Mouse (Mus musculus): Measurements from ENCODE around the gene Gm21974. TPM values are rescaled to one million over a fixed set of nuclear protein-coding genes. Genes with fewer than 3 reads are reported as not detected.
"Not testable (repeated sequence)": the region's sequence is repeated elsewhere in the genome, so short reads cannot be mapped to it uniquely, and the experiment has no call there.

Gm21974 gene
- polyA plus RNA-seq, 1 experiment, result not detected

- TF ChIP-seq CTCF (IDR thresholded peaks at IDR 0.05; ENCODE audit: control insufficient read depth, insufficient read depth, low read length), result no peak
- TF ChIP-seq POLR2A (IDR thresholded peaks at IDR 0.05; ENCODE audit: borderline replicate concordance, control insufficient read depth, low read depth, low read length), result no peak
Observed at GRCm38 (mm10) chr7:127866434-127866833, 28.8 kb downstream of the Gm21974 start.

GRCm38 (mm10) chr7:127858258-127858657 lies 37.0 kb downstream of the Gm21974 start:
- H3K27ac ChIP-seq (ENCODE audit: control insufficient read depth, insufficient read depth, low read depth, low read length, poor library complexity), result no peak overlapping the region
- no peak overlapping the region for H3K4me3 ChIP-seq (replicated peaks; ENCODE audit: control insufficient read depth, low read depth, low read length)
- H3K4me1 ChIP-seq (ENCODE audit: control insufficient read depth, insufficient read depth, low read length), result no peaks in the 10 kb centered on the region
- WGBS, result 59% methylated on average over 6 of the region's 6 CpGs
- TF ChIP-seq POLR2A (IDR thresholded peaks at IDR 0.05; ENCODE audit: borderline replicate concordance, control insufficient read depth, low read depth, low read length) (no peak), CTCF (IDR thresholded peaks at IDR 0.05; ENCODE audit: control insufficient read depth, insufficient read depth, low read length) (no peak)

More at GRCm38 (mm10) chr7:127866434-127866833, 28.8 kb downstream of the Gm21974 start:
- Histone ChIP-seq H3K4me1 (ENCODE audit: control insufficient read depth, insufficient read depth, low read length) (no peaks in the 10 kb centered on the region), H3K4me3 (replicated peaks; ENCODE audit: control insufficient read depth, low read depth, low read length) (no peak overlapping the region), H3K27ac (ENCODE audit: control insufficient read depth, insufficient read depth, low read depth, low read length, poor library complexity) (no peak overlapping the region)
- 95% methylated on average over 12 of the region's 12 CpGs for WGBS

DNA sequence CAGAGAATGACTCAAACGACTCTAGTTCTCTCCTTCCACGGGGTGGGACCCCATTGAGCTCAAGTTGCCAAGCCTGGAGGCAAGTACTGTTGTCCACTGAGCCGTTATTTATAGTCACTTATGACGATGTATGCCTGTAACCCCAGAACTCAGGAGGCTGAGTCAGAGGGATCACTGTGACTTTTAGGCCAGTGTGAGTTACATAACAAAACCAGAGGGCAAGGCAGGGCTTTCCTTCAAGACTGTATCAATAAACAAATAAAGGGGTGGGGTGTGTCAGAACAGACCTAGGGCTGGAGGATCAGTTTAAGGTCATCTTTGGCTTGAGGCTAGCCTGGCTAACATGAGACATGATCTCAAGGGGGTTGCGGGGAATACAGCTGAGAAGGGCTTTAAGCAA lies 44.3 kb downstream of the Gm21974 start:
- TF ChIP-seq POLR2A (IDR thresholded peaks at IDR 0.05; ENCODE audit: borderline replicate concordance, control insufficient read depth, low read depth, low read length), result no peak
- no peak for TF ChIP-seq CTCF (IDR thresholded peaks at IDR 0.05; ENCODE audit: control insufficient read depth, insufficient read depth, low read length)
- WGBS, result 54% methylated on average over 5 of the region's 5 CpGs
- H3K4me3 ChIP-seq (replicated peaks; ENCODE audit: control insufficient read depth, low read depth, low read length), result no peak overlapping the region
- no peaks in the 10 kb centered on the region for H3K4me1 ChIP-seq (ENCODE audit: control insufficient read depth, insufficient read depth, low read length)
- H3K27ac ChIP-seq (ENCODE audit: control insufficient read depth, insufficient read depth, low read depth, low read length, poor library complexity), result no peak overlapping the region

GRCm38 (mm10) chr7:127849973-127850875 lies 45.0 kb downstream of the Gm21974 start:
- Histone ChIP-seq H3K4me3 (replicated peaks; ENCODE audit: control insufficient read depth, low read depth, low read length) (no peak overlapping the region), H3K27ac (ENCODE audit: control insufficient read depth, insufficient read depth, low read depth, low read length, poor library complexity) (0 out of 2 replicates have a peak overlapping the region, but pooled peaks have one; percentile 12), H3K4me1 (ENCODE audit: control insufficient read depth, insufficient read depth, low read length) (no peaks in the 10 kb centered on the region)
- WGBS, result 57% methylated on average over 6 of the region's 6 CpGs
- no peak for TF ChIP-seq CTCF (IDR thresholded peaks at IDR 0.05; ENCODE audit: control insufficient read depth, insufficient read depth, low read length)
- TF ChIP-seq POLR2A (IDR thresholded peaks at IDR 0.05; ENCODE audit: borderline replicate concordance, control insufficient read depth, low read depth, low read length), result no peak

- Histone ChIP-seq H3K4me3 (replicated peaks; ENCODE audit: control insufficient read depth, low read depth, low read length) (peak overlapping the region; percentile 89), H3K27ac (ENCODE audit: control insufficient read depth, insufficient read depth, low read depth, low read length, poor library complexity) (peak overlapping the region; percentile 94), H3K4me1 (ENCODE audit: control insufficient read depth, insufficient read depth, low read length) (peaks cover 3% of the 10 kb centered on the region; the same call in 1 of the 2 replicates)
- under 1% methylated on average over 40 of the region's 40 CpGs for WGBS
- TF ChIP-seq POLR2A (IDR thresholded peaks at IDR 0.05; ENCODE audit: borderline replicate concordance, control insufficient read depth, low read depth, low read length) (peak; percentile 47; the same call in 1 of the 2 replicates), CTCF (IDR thresholded peaks at IDR 0.05; ENCODE audit: control insufficient read depth, insufficient read depth, low read length) (no peak)
Observed at GRCm38 (mm10) chr7:127842001-127842718, 53.1 kb downstream of the Gm21974 start.

DNA sequence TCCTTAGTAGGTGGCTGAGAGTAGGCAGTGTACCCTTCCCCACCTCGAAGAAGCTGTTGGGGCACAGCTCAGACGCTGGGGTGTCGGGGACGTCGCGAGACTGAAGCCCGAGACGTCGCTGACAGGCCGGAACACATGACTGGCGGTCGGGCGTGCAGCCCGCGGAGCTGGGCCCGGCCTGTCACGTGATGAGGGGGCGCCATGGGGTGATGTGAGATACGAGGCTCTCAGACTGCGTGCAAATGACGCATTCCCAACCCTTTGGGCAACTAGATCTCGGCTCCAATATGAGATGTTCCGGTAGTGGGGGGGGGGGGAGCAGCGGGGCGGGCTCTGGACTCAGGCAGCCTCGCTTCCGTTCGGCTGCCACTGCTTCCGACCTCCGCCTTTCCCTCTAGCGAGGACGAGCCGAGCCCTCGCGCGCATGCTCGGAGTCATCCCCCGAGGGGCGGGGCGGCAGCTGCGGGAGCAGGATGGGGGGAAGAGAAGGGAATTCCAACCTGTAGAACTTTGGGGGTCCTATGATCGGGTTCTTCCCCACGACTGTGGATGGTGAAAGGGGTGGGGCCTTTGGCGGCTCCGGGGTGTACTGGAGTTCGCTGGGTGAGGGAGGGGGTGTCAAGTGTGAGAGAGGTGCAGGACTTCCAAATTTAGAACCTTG lies 53.8 kb downstream of the Gm21974 start:
- Histone ChIP-seq H3K4me1 (ENCODE audit: control insufficient read depth, insufficient read depth, low read length) (peaks cover 3% of the 10 kb centered on the region; the same call in 1 of the 2 replicates), H3K27ac (ENCODE audit: control insufficient read depth, insufficient read depth, low read depth, low read length, poor library complexity) (peak overlapping the region; percentile 94), H3K4me3 (replicated peaks; ENCODE audit: control insufficient read depth, low read depth, low read length) (peak overlapping the region; percentile 89)
- TF ChIP-seq CTCF (IDR thresholded peaks at IDR 0.05; ENCODE audit: control insufficient read depth, insufficient read depth, low read length) (no peak; the same call in 1 of the 2 replicates), POLR2A (IDR thresholded peaks at IDR 0.05; ENCODE audit: borderline replicate concordance, control insufficient read depth, low read depth, low read length) (peak; percentile 60; the same call in 1 of the 2 replicates)
- under 1% methylated on average over 46 of the region's 46 CpGs for WGBS

GRCm38 (mm10) chr7:127840886-127841285 lies 54.4 kb downstream of the Gm21974 start:
- Histone ChIP-seq H3K4me1 (ENCODE audit: control insufficient read depth, insufficient read depth, low read length) (peaks cover 3% of the 10 kb centered on the region; the same call in 1 of the 2 replicates), H3K27ac (ENCODE audit: control insufficient read depth, insufficient read depth, low read depth, low read length, poor library complexity) (peak overlapping the region; percentile 94), H3K4me3 (replicated peaks; ENCODE audit: control insufficient read depth, low read depth, low read length) (peak overlapping the region; percentile 89)
- WGBS, result 2% methylated on average over 15 of the region's 15 CpGs
- TF ChIP-seq POLR2A (IDR thresholded peaks at IDR 0.05; ENCODE audit: borderline replicate concordance, control insufficient read depth, low read depth, low read length) (no peak; the same call in 1 of the 2 replicates), CTCF (IDR thresholded peaks at IDR 0.05; ENCODE audit: control insufficient read depth, insufficient read depth, low read length) (no peak)

- H3K4me1 ChIP-seq (ENCODE audit: control insufficient read depth, insufficient read depth, low read length); H3K27ac ChIP-seq (ENCODE audit: control insufficient read depth, insufficient read depth, low read depth, low read length, poor library complexity); H3K4me3 ChIP-seq (replicated peaks; ENCODE audit: control insufficient read depth, low read depth, low read length): not testable (repeated sequence)
- 87% methylated on average over 2 of the region's 2 CpGs for WGBS
Observed at GRCm38 (mm10) chr7:127840031-127840430, 55.2 kb downstream of the Gm21974 start.

DNA sequence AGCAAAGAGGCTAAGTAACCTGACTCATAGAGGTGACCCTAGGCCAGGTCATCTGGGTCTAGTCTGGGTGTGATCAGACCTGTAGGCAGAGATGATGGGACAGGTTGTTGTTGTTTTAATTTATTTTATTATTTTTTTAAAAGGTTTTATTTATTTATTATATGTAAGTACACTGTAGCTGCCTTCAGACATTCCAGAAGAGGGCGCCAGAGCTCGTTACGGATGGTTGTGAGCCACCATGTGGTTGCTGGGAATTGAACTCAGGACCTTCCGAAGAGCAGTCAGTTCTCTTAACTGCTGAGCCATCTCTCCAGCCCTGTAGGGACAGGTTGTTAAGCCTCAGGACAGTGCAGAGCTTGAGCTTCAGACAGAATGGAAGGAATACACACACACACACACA lies 57.4 kb downstream of the Gm21974 start:
- H3K4me3 ChIP-seq (replicated peaks; ENCODE audit: control insufficient read depth, low read depth, low read length); H3K4me1 ChIP-seq (ENCODE audit: control insufficient read depth, insufficient read depth, low read length); H3K27ac ChIP-seq (ENCODE audit: control insufficient read depth, insufficient read depth, low read depth, low read length, poor library complexity): not testable (repeated sequence)
- WGBS, result 90% methylated on average over 4 of the region's 4 CpGs
